Mouse (Mus musculus): ENCODE results near the gene Dnttip2.

Gene Dnttip2

GRCm38 (mm10) chr3:122330484-122330883, 56.3 kb downstream of the Dnttip2 start:
- no peak for DNase-seq (ENCODE audit: low spot score in 2 of 2)

- peak; percentile 45 to 51 for DNase-seq (ENCODE audit: low spot score in 2 of 2)
These were observed 59.3 kb downstream of the Dnttip2 start for GRCm38 (mm10) chr3:122333493-122333892.

- peak in 1 of 2 experiments; percentile 15 for DNase-seq (ENCODE audit: low spot score in 2 of 2)
These were observed 59.7 kb downstream of the Dnttip2 start for GRCm38 (mm10) chr3:122333902-122334301.

- DNase-seq (ENCODE audit: low spot score in 2 of 2): no peak
These were observed 60.2 kb downstream of the Dnttip2 start for GRCm38 (mm10) chr3:122334375-122334774.
